Mouse (Mus musculus) adrenal gland, postnatal 4 days (tissue): ENCODE results near the gene Hadhb. TPM values are rescaled to one million over a fixed set of nuclear protein-coding genes. Genes with fewer than 3 reads are reported as not detected.

Experiments
- DNase-seq, 2 experiments: peaks; one replicate each; pipeline ENCODE4 v3.0.0; 2021 to 2022; ENCODE audit warnings: low spot score in 2 of 2, mixed read lengths in 2 of 2
- long read RNA-seq, 2 experiments: library from polyadenylated mRNA; stranded (forward); transcript quantifications; one replicate each; pipeline ENCODE4 v2.0.0; 2021
- total RNA-seq, 2 experiments: library from RNA; stranded (reverse); gene quantifications; 2 replicates each; pipeline ENCODE4 v1.2.3; 2021

Gene Hadhb
- 100 to 1,000 TPM; 407 to 479 TPM for total RNA-seq
- long read RNA-seq, experiment 1, transcript Hadhb-201 (16 exons, 2,033 nt), result major isoform, 270 of 477 reads
- long read RNA-seq, experiment 1, transcript Hadhb-203 (16 exons, 2,048 nt), result minor isoform, 173 of 477 reads
- long read RNA-seq, experiment 1, partial matches to known transcripts, result 17 of 477 reads
- long read RNA-seq, experiment 1, other reads (novel, unspliced or antisense), result 13 of 477 reads
- long read RNA-seq, experiment 2, transcript Hadhb-203 (16 exons, 2,048 nt), result minor isoform, 298 of 863 reads
- long read RNA-seq, experiment 2, transcript Hadhb-201 (16 exons, 2,033 nt), result major isoform, 495 of 863 reads
- long read RNA-seq, experiment 2, transcript Hadhb-202 (16 exons, 2,045 nt), result minor isoform, 9 of 863 reads
- long read RNA-seq, experiment 2, partial matches to known transcripts, result 39 of 863 reads
- long read RNA-seq, experiment 2, other reads (novel, unspliced or antisense), result 22 of 863 reads

- peak; percentile 87 to 92 for DNase-seq
Measured at GRCm38 (mm10) chr5:30154474-30155394, at the start of gene Hadhb, which contains the start of gene Hadha. Hadhb (plus strand) TSS chr5:30155248. Hadha (minus strand) TSS chr5:30155162.

DNA sequence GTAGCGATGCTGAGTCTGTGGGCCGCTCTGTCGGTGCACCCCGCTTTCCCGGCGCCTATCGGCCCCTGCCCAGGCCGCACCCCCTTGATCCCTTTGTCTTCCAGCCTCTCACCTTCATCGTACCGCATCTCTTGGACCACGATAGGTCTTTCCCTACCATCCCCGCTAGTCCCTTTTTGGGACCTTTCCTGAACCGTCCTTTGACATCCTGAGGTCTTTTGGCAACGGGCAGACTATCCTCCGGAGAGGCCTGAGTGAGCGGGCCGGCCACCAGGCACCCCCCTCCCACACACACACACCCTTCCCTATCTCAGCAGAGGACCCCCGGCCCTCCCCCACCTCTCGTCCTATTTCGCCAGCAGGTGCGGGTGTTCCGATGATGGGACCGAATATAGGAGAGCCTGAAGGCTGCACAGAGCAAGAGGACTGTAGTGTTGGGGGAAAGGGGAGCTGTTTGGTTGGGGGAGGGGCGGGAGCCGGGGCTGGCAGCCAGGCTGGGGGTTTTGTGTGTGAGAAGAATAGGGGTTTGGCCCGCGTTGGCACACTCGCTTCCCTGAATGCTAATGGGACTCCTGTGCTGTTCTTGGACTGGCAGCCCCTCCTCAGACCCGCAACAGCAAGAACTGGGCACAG, 49.3 kb upstream of the Hadhb start, which contains the start of gene 3110082J24Rik:
3110082J24Rik (minus strand) TSS at position 419 of the 633 bp plus-strand sequence.
- DNase-seq, result peak in 1 of 2 experiments; percentile 2

DNA sequence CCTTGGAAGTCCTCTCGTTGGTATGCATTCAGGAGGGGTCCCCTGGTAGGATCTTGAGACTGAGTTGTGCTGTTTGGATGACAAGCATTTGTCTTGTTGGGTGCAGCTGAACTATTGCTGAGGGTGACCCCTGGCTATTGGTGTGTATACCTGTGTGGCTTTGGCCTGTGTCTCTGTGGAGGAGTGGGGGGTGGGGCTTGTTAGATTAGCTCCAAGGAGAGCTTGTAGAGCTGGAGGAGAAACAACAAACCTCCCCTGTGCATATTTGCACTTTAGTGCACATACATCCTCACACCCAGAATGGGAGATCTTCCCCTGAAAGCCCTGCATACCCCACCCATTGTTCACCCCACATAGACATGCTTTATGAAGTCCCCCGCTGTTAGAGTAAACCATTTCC, 48.3 kb upstream of the Hadhb start:
- no peak for DNase-seq

DNA sequence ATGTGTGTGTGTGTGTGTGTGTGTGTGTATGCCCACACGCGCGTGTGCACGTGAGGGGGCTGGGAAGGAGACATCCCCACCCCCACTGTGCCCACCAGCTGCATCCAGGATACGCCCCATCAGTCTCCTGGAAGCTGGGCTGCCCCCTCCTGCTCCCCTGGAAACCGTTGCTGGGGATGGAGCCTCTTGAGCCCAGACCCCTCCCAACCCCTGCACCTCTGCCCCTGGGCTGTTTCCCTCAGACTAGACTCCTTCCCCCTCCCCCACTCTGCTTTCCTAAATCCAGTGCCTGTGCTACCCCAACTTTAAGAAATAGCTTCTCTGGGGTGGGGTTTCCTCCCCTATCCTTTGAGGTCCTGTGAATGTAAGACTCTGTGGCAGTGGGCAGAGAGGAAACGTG, 47.9 kb upstream of the Hadhb start:
- DNase-seq, result no peak

- DNase-seq, result no peak
Measured at GRCm38 (mm10) chr5:30107611-30108041, 47.4 kb upstream of the Hadhb start.

GRCm38 (mm10) chr5:30108233-30108632, 46.8 kb upstream of the Hadhb start:
- no peak for DNase-seq

DNA sequence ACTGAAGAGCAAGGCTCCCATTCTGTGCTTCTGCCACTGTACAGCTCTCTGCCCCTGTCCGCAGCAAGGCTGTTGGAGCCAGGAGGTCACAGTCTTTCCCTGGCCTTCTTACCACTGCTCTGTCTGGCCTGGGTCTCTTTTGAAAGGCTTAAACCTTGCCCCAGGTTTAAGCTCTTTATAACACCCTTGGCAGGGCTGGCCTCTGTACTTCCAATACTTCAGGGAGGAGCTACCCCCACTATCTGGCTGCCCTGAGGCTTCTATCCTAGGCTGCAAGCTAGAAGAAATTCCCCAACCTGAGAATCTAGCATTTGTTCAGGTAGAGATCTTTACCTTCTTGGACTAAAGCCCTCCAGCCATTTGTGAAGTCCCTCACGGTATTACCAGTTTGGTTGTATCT, 45.1 kb upstream of the Hadhb start:
- DNase-seq, result no peak

DNA sequence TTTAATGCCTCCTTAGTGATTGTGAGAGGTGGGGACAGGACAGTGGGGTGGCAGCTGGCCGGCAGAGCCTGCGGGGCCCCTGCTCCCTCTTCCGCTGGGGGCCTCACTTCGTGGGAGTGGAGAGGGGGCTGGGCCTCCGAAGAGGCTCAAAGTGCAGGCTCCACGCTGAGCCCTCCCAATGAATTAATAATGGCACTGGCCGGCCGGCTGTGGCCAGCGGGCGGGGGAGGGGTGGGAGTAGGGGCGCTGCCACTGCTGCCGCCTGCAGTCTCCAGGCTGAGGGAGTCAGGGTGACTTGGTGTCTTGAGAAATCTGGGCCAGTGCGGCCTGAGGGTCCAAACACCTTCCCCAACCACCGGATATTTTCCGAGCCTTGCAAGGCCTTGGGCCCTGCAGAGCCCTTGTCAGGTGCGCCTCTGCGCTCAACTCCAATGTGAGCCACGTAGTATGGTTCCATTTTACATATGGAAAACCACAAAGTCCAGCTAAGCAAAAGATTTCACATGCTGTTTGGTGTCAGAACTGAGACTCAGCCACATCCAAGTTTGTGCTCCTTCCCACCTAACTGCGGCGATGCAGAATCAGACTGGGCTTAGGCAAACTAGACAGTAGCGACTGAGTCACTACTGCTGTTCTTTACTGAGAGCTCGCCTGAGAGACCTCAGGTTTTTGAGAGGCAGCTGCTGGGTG, 44.5 kb upstream of the Hadhb start:
- no peak for DNase-seq

DNA sequence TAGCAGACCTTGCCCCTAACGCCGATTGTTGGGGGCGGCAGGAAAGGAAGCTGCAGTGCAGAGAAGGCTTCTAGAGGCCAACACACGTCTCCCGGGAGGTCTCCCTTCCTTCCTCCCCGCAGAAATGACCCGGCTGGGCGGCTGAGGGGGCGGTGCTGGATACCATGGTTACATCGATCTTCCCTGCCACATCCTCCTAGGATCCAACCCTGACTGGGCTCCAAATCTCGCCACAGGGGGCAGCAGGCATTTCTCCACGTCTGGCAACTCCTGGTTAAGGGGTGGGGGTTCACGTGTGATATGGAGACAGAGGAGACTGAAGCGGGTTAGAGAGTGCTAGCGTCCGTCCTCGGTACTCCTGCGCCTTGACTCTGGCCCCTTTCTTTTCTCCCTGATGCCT, 43.9 kb upstream of the Hadhb start:
- no peak for DNase-seq

- no peak for DNase-seq
Measured at GRCm38 (mm10) chr5:30111771-30112170, 43.3 kb upstream of the Hadhb start.

DNA sequence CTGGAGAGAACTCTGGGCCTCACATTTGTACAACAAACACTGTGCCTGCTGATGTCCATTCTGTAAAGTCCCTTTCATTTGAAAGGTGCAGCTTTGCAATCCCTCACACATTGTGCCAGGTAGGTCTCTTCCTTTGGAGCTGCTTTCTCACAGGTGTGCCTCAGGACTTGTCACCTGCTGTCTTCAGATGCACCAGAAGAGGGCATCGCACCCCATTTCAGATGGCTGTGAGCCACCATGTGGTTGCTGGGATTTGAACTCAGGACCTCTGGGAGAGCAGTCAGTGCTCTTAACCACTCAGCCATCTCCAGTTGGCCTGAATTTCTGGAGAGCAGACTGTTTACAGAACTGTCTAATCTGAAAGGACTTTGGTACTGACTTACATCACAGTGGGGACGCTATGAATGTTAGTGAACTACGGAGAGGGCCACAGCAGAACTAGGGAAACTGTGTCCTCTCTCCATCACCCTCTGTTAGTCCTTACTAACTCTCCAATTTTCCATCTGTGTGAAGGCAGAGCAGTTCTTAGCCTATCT, 42.4 kb upstream of the Hadhb start:
- no peak for DNase-seq

- peak; percentile 41 to 54 for DNase-seq
Measured at GRCm38 (mm10) chr5:30113881-30114760, 40.9 kb upstream of the Hadhb start.

GRCm38 (mm10) chr5:30114761-30115140, 40.3 kb upstream of the Hadhb start:
- DNase-seq, result no peak

GRCm38 (mm10) chr5:30115718-30116117, 39.3 kb upstream of the Hadhb start:
- DNase-seq, result no peak

DNA sequence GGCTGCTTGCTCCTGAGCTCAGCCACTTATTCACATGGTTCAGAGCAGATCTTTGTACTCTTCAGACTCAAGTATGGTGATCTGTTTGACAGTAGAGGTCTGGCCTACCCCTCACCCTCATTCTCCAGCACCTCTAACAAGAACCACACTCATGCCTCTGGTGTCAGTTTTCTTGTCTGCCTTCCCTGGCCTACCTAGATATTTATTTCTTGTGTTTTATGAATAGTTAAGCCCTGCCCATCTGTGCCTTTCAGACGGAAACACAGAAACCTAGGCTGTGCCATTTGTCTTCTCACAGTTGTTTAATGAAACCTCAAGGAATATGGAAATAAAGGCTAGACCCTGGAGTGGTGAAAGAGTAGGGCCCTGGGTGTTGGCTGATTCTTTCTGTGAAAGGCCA, 37.0 kb upstream of the Hadhb start:
- DNase-seq, result no peak

GRCm38 (mm10) chr5:30119163-30119562, 35.9 kb upstream of the Hadhb start:
- DNase-seq, result no peak

- no peak for DNase-seq
Measured at GRCm38 (mm10) chr5:30120106-30120505, 34.9 kb upstream of the Hadhb start.

DNA sequence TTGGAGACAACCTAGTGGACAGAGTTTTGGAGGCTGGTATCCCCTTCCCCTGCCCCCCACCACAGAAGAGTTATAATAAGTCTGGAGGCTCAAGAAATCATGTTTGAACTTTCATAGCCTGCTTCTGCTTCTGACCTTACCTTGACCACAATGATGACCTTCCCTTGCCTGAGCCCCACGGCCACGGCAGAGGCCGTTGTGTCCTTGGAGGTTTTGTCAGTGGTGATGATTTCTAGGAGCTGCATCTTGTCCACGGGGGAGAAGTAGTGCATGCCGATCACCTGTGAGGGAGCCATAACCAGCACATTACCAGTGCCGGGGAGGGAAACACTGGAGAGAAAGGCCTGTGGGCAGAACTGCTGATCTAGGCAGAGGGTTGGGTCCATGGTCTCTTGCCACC, 32.6 kb upstream of the Hadhb start:
- DNase-seq, result no peak

DNA sequence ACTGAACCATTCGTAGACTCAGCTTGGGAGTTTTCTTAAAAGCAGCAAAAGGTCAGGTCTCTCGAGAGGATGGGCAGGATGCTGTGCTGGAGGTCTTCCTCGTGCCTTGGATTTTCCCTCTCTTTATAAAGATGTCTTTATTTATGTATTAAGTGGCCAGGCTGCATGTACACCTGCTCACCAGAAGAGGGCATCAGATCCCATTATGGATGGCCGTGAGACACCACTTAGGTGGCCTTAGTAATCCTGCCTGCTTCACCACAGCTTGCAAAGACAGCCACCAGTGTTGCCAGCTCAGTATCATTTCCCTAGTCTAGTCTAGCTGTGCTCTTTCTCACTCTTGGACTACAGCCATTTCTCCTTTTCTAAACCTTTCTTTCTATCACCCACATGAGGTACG, 29.5 kb upstream of the Hadhb start:
- DNase-seq, result no peak
